Mouse (Mus musculus) heart, adult 2 months (tissue): Measurements from ENCODE around the gene Plk3.

Experiments
- CTCF ChIP-seq: fragments of 200-600 bp; IDR thresholded peaks from 2 replicates; pipeline ENCODE4 v1.8.1; 2022; ENCODE audit warnings: antibody characterized with exemption, mild to moderate bottlenecking, moderate library complexity
- POLR2A ChIP-seq: fragments of 200-500 bp; IDR thresholded peaks from 2 replicates; pipeline ENCODE4 v1.6.1; 2011; ENCODE audit warnings: mild to moderate bottlenecking, low read depth, low read length, control low read depth; ENCODE audit not compliant: insufficient read depth

- TF ChIP-seq CTCF = no peak
- no peak for TF ChIP-seq POLR2A
Measured at GRCm38 (mm10) chr4:117145248-117145647, 11.5 kb upstream of the Plk3 start.
